Mouse (Mus musculus) hindbrain, embryonic 16.5 days (tissue): Measurements from ENCODE around the gene Ptbp3. TPM values are rescaled to one million over a fixed set of nuclear protein-coding genes. Genes with fewer than 3 reads are reported as not detected.

Experiments used
- ATAC-seq: fragments of 200-750 bp; cut with Nextera tagmentation; 2 replicates; pipeline ENCODE4 v1.8.0; 2017; ENCODE audit warnings: moderate TSS enrichment, moderate library complexity
- H3K27ac ChIP-seq: fragments of 300-500 bp; sonication (generic); 2 replicates; pipeline ENCODE4 v1.5.1; 2014; ENCODE audit warnings: low read depth, mild to moderate bottlenecking, control low read depth, low read length, moderate library complexity
- H3K27me3 ChIP-seq: fragments of 300-500 bp; sonication (generic); replicated peaks from 2 replicates; pipeline ENCODE4 v1.6.1; 2014; ENCODE audit warnings: low read length; ENCODE audit not compliant: control insufficient read depth, insufficient read depth
- H3K36me3 ChIP-seq: fragments of 300-500 bp; sonication (generic); 2 replicates; pipeline ENCODE4 v1.6.1; 2014; ENCODE audit warnings: mild to moderate bottlenecking, low read length, moderate library complexity, mixed read lengths; ENCODE audit not compliant: control insufficient read depth, insufficient read depth
- H3K4me1 ChIP-seq: fragments of 300-500 bp; sonication (generic); 2 replicates; pipeline ENCODE4 v1.6.1; 2014; ENCODE audit warnings: low read depth, low read length; ENCODE audit not compliant: control insufficient read depth, insufficient read depth
- H3K4me2 ChIP-seq: fragments of 300-500 bp; sonication (generic); 2 replicates; pipeline ENCODE4 v1.6.1; 2014; ENCODE audit warnings: mild to moderate bottlenecking, low read length, control low read depth, moderate library complexity
- H3K4me3 ChIP-seq: fragments of 300-500 bp; sonication (generic); 2 replicates; pipeline ENCODE4 v1.5.1; 2014; ENCODE audit warnings: mild to moderate bottlenecking, low read length, control low read depth, moderate library complexity
- H3K9ac ChIP-seq: fragments of 300-500 bp; sonication (generic); 2 replicates; pipeline ENCODE4 v1.6.1; 2014; ENCODE audit warnings: low read depth, mild to moderate bottlenecking, control low read depth, low read length, moderate library complexity
- H3K9me3 ChIP-seq: fragments of 300-500 bp; sonication (generic); 2 replicates; pipeline ENCODE4 v1.6.1; 2014; ENCODE audit warnings: mild to moderate bottlenecking, low read length, moderate library complexity; ENCODE audit not compliant: control insufficient read depth
- WGBS: fragments of 180-500 bp; shearing (Covaris S2); extraction: QIAGEN DNeasy Blood & Tissue Kit; methylation state at CpG from one replicate; pipeline ENCODE4 v1.1.7; 2014; 5-methylcytosine and 5-hydroxymethylcytosine counted together
- polyA plus RNA-seq: library from polyadenylated mRNA; unstranded; fragments of >200 nt; fragmentation: Nextera tagmentation; extraction: Ambion mirVana; gene quantifications from 2 replicates; pipeline ENCODE4 v1.2.1, GENCODE M21; 2015

Ptbp3 gene
- polyA plus RNA-seq, 1 experiment from 2014 or later: 14.5 TPM

GRCm38 (mm10) chr4:59527470-59527869 lies 21.7 kb downstream of the Ptbp3 start:
- H3K4me2 ChIP-seq: no peak overlapping the region
- H3K4me3 ChIP-seq: no peak overlapping the region
- no peak overlapping the region for H3K27ac ChIP-seq
- H3K27me3 ChIP-seq: no peaks in the 10 kb centered on the region
- peaks cover 4% of the 10 kb centered on the region; the same call in 1 of the 2 replicates for H3K36me3 ChIP-seq
- H3K9ac ChIP-seq: no peak overlapping the region
- H3K4me1 ChIP-seq: no peaks in the 10 kb centered on the region
- WGBS: 76% methylated on average over 3 of the region's 3 CpGs
- H3K9me3 ChIP-seq: no peaks in the 10 kb centered on the region
- ATAC-seq: no peak

- no peak for ATAC-seq
- Histone ChIP-seq H3K4me1 (no peaks in the 10 kb centered on the region), H3K4me3 (no peak overlapping the region), H3K4me2 (no peak overlapping the region), H3K9me3 (no peaks in the 10 kb centered on the region), H3K9ac (no peak overlapping the region), H3K27me3 (no peaks in the 10 kb centered on the region), H3K36me3 (peaks cover 4% of the 10 kb centered on the region; the same call in 1 of the 2 replicates), H3K27ac (no peak overlapping the region)
- 67% methylated on average over 2 of the region's 2 CpGs for WGBS
Measured at GRCm38 (mm10) chr4:59526728-59527127, 22.4 kb downstream of the Ptbp3 start.

- Histone ChIP-seq H3K27me3 (no peaks in the 10 kb centered on the region), H3K27ac (no peak overlapping the region), H3K4me3 (no peak overlapping the region), H3K4me2 (no peak overlapping the region), H3K36me3 (peaks cover 4% of the 10 kb centered on the region; the same call in 1 of the 2 replicates), H3K9me3 (no peaks in the 10 kb centered on the region), H3K4me1 (no peaks in the 10 kb centered on the region), H3K9ac (no peak overlapping the region)
- WGBS: 79% methylated on average over 3 of the region's 3 CpGs
- ATAC-seq: no peak
Measured at GRCm38 (mm10) chr4:59524875-59525274, 24.3 kb downstream of the Ptbp3 start.

DNA sequence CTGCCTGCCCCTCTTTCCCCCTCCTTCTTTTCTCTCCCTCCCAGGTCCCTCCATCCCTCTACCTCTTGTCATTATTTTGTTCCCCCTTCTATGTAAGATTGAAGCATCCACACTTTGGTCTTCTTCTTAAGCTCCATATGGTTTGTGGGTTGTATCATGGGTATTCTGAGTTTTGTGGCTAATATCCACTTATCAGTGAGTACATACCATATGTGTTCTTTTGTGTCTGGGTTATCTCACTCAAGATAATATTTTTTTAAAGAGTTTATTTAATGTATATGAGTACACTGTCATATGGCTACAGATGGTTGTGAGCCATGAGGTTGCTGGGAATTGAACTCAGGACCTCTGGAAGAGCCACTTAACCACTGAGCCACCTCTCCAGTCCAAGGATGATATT lies 38.8 kb downstream of the Ptbp3 start:
- Histone ChIP-seq H3K4me1 (no peaks in the 10 kb centered on the region), H3K36me3 (peaks cover 6% of the 10 kb centered on the region), H3K27me3 (no peaks in the 10 kb centered on the region), H3K9ac (no peak overlapping the region), H3K4me3 (no peak overlapping the region), H3K27ac (no peak overlapping the region), H3K4me2 (no peak overlapping the region), H3K9me3 (no peaks in the 10 kb centered on the region)
- no peak for ATAC-seq

GRCm38 (mm10) chr4:59509558-59509957 lies 39.6 kb downstream of the Ptbp3 start:
- no peak overlapping the region for H3K9ac ChIP-seq
- H3K9me3 ChIP-seq: no peaks in the 10 kb centered on the region
- H3K4me1 ChIP-seq: no peaks in the 10 kb centered on the region
- H3K36me3 ChIP-seq: peaks cover 4% of the 10 kb centered on the region
- 97% methylated on average over 2 of the region's 2 CpGs for WGBS
- H3K27me3 ChIP-seq: no peaks in the 10 kb centered on the region
- no peak overlapping the region for H3K4me2 ChIP-seq
- H3K27ac ChIP-seq: no peak overlapping the region
- H3K4me3 ChIP-seq: no peak overlapping the region
- no peak for ATAC-seq

- 83% methylated on average over 2 of the region's 2 CpGs for WGBS
Measured at GRCm38 (mm10) chr4:59507766-59508165, 41.4 kb downstream of the Ptbp3 start.

GRCm38 (mm10) chr4:59506704-59507103 lies 42.5 kb downstream of the Ptbp3 start:
- no peak for ATAC-seq
- WGBS: 98% methylated on average over 3 of the region's 3 CpGs
- no peak overlapping the region for H3K4me3 ChIP-seq
- no peak overlapping the region for H3K27ac ChIP-seq
- H3K4me1 ChIP-seq: no peaks in the 10 kb centered on the region
- peaks cover 6% of the 10 kb centered on the region for H3K36me3 ChIP-seq
- no peak overlapping the region for H3K9ac ChIP-seq
- no peak overlapping the region for H3K4me2 ChIP-seq
- no peaks in the 10 kb centered on the region for H3K9me3 ChIP-seq
- no peaks in the 10 kb centered on the region for H3K27me3 ChIP-seq

More at GRCm38 (mm10) chr4:59507766-59508165, 41.4 kb downstream of the Ptbp3 start:
- no peak for ATAC-seq
- no peak overlapping the region for H3K4me2 ChIP-seq
- no peak overlapping the region for H3K9ac ChIP-seq
- no peak overlapping the region for H3K27ac ChIP-seq
- H3K36me3 ChIP-seq: peaks cover 4% of the 10 kb centered on the region
- no peaks in the 10 kb centered on the region for H3K4me1 ChIP-seq
- no peak overlapping the region for H3K4me3 ChIP-seq
- no peaks in the 10 kb centered on the region for H3K27me3 ChIP-seq
- no peaks in the 10 kb centered on the region for H3K9me3 ChIP-seq

GRCm38 (mm10) chr4:59505481-59505880 lies 43.7 kb downstream of the Ptbp3 start:
- Histone ChIP-seq H3K27me3 (no peaks in the 10 kb centered on the region), H3K4me3 (no peak overlapping the region), H3K4me2 (no peak overlapping the region), H3K36me3 (peaks cover 4% of the 10 kb centered on the region), H3K27ac (no peak overlapping the region), H3K4me1 (no peaks in the 10 kb centered on the region), H3K9ac (no peak overlapping the region), H3K9me3 (no peaks in the 10 kb centered on the region)
- no peak for ATAC-seq
- WGBS: 84% methylated on average over 3 of the region's 3 CpGs

- H3K27me3 ChIP-seq: no peaks in the 10 kb centered on the region
- 90% methylated on average over 2 of the region's 2 CpGs for whole genome bisulfite sequencing
- no peak for ATAC-seq
- H3K4me1 ChIP-seq: no peaks in the 10 kb centered on the region
- no peaks in the 10 kb centered on the region for H3K9me3 ChIP-seq
- no peak overlapping the region for H3K4me3 ChIP-seq
- no peak overlapping the region for H3K27ac ChIP-seq
- H3K9ac ChIP-seq: no peak overlapping the region
- 0 out of 2 replicates have a peak, but pooled peaks cover 2% of the 10 kb centered on the region for H3K36me3 ChIP-seq
- H3K4me2 ChIP-seq: no peak overlapping the region
Measured at GRCm38 (mm10) chr4:59491097-59491496, 58.1 kb downstream of the Ptbp3 start.

- Histone ChIP-seq H3K36me3 (no peaks in the 10 kb centered on the region), H3K4me3 (no peak overlapping the region), H3K27ac (no peak overlapping the region), H3K27me3 (no peaks in the 10 kb centered on the region), H3K9me3 (no peaks in the 10 kb centered on the region), H3K9ac (no peak overlapping the region), H3K4me1 (no peaks in the 10 kb centered on the region), H3K4me2 (no peak overlapping the region)
- ATAC-seq: no peak
Measured at GRCm38 (mm10) chr4:59471306-59471705, 77.9 kb downstream of the Ptbp3 start.
